Mouse (Mus musculus): ENCODE results near the gene Pold1.

GRCm38 (mm10) chr7:44548497-44549087, at the start of gene Pold1:
- TF ChIP-seq CTCF (IDR thresholded peaks at IDR 0.05; ENCODE audit: control insufficient read depth, insufficient read depth, insufficient replicate concordance, low read depth, low read length): peak; percentile 67; the same call in 1 of the 2 replicates
- no peak for TF ChIP-seq POLR2A (IDR thresholded peaks at IDR 0.05; ENCODE audit: control insufficient read depth, low read depth, low read length)
